Mouse (Mus musculus) embryo, embryonic 10 days (tissue): ENCODE results near the gene Dgat2.
A peak's percentile ranks its signal among the peaks of the same experiment; 100 is the strongest.

Experiments
- DNase-seq: peaks from one replicate; pipeline ENCODE4 v3.0.0-alpha.2; 2015; ENCODE audit warnings: low spot score

The Dgat2 gene

DNA sequence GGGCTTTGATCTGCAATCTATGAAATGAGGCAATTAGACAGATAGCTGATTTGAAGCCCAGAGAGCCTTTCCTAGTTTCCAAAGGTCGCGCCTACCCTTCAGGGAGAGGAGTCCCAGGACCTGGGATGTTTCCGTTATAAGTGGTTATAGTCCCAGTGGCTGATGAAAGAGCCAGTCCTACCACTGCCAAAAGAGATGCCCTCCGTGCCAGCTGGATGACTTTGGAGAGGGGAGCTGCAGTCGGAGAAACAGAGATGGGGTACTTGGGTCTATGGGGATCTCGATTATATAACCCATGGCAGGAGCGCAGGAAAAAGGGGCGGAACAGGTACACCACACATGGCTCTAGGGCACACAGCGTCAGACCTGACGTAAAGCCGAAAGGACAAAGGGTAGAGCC, 20.6 kb downstream of the Dgat2 start:
- no peak for DNase-seq

DNA sequence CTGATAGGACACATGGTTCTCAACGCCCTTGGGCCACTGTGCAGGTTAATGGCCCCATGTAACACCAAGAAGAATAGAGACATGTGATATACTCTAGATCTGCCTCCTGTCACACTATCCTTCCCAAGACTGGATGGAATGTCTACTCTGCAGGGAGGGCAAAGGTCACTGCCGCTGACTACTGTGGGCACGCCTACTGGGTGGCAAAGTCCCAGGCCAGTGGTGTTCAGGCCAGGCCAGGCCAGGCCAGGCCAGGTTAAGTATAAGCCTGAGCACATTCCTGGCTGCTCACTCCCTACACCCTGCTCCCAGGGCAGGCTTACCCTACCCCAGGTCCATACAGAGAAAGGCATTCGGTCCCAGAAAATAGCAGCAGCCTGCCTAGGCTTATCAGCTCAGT, 21.0 kb downstream of the Dgat2 start:
- DNase-seq = peak; percentile 78

- DNase-seq = no peak
These were observed 21.5 kb downstream of the Dgat2 start for GRCm38 (mm10) chr7:99160995-99161394.

DNA sequence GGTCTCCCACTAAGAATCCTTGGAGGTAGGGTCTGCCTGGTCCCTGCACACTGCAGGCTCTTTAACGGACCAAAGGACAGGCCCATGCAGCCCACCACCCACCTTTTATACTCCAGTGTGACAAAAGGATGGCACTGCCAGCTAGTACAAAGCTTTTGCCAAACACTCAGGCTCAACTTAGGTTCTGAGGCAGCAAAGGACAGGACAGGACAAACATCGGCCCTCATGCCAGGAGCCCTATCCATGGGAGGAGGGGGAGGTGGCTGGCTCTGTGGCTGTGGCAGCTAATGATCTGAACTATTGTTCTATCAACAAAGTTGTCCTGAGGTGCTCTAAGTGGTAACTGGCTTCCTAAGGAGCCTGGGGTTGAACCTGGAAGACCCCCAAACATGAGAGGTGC, 23.1 kb downstream of the Dgat2 start:
- DNase-seq = no peak

- no peak for DNase-seq
These were observed 23.6 kb downstream of the Dgat2 start for GRCm38 (mm10) chr7:99158904-99159303.

DNA sequence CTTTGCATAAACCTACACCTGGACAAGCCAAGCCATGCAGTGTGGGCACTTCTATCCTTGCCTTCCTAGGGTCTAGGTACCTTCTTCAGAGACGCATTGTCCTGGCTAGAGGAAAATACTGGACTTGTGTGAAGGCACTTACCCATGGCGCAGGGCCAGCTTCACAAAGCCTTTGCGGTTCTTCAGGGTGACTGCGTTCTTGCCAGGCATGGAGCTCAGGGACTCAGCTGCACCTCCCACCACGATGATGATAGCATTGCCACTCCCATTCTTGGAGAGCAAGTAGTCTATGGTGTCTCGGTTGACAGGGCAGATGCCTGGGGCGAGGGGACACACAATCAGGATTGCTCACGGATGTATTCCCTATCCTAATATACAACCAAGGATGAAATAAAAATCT, 24.5 kb downstream of the Dgat2 start:
- no peak for DNase-seq

- no peak for DNase-seq
These were observed 25.8 kb downstream of the Dgat2 start for GRCm38 (mm10) chr7:99156737-99157136.

- peak; percentile 82 for DNase-seq
These were observed 26.9 kb downstream of the Dgat2 start for GRCm38 (mm10) chr7:99155311-99156289.

DNA sequence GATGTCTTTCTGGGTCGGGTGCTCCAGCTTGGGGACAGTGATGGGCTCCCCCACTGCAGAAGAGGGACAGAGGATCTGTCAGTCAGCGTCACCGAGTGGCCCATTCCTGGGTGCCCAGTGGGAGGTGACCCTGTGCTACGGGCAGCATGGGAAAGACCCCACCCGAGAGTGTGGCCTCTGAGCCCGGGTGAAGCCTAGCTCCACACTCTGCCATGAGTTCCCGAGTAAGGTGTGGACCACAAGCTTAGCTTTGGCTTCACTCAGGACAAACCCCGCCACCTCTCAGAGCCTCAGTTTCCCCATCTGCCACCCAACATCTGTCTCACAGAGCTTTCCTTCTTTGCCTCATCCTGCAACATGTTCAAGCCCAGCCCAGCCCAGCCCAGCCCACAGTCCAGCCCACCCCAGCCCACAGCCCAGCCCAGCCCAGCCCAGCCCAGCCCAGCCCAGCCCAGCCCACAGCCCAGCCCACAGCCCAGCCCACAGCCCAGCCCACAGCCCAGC, 27.8 kb downstream of the Dgat2 start:
- DNase-seq = no peak

- DNase-seq = no peak
These were observed 28.8 kb downstream of the Dgat2 start for GRCm38 (mm10) chr7:99153686-99154202.

DNA sequence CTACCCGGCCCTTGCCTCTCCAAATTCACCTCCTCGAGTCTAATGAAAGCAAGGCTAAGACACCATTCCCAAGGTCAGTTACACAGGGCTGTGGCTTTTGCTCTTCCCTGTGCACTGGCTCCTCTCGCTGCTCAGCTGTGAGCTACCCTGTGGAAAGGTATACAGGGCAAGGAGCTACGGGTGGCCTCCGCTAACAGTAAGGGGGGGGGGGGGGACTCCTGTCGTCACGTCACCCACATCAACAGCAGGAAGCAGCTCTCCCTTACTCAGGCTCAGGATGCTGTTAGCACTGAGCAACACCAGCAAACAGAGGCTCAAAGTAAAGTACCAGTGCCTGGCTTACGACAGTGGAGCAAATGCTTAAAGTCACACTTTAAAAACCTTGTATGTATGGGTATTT, 29.8 kb downstream of the Dgat2 start:
- no peak for DNase-seq

DNA sequence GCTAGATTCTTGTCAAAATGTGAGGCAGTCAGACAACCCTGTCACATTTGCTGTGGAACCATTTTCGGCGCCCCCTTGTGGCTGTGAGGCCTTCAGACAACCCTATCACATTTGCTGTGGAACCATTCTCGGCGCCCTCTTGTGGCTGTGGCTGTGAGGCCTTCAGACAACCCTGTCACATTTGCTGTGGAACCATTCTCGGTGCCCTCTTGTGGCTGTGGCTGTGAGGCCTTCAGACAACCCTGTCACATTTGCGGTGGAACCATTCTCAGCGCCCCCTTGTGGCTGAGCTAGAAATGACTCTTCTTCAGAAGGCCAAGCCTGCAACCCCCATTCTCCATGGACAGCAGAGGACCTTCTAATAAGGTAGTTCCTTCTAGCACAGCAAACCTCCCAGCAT, 31.2 kb downstream of the Dgat2 start:
- peak; percentile 95 for DNase-seq

- DNase-seq = no peak
These were observed 33.5 kb downstream of the Dgat2 start for GRCm38 (mm10) chr7:99149017-99149416.

GRCm38 (mm10) chr7:99147494-99147893, 35.0 kb downstream of the Dgat2 start:
- DNase-seq = no peak

DNA sequence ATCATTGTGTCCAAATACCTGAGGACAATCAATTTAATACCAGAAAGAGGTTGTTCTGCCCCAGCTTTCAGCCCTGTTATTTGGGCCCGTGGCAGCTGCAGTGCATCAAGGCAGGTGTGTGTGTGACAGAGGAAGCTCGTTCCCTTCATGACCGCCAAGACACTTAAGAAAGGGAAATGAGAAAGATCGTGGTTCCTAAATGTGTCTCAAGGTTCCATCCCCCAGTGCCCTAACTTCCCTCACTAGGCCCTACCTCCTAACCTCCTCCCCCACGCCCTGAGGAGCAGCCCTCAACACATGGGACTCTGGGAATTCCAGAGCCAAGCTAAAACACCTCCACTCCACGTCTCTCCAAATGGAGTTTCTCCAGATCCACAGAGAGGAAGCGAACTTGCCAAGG, 35.6 kb downstream of the Dgat2 start:
- DNase-seq = no peak

GRCm38 (mm10) chr7:99146011-99146410, 36.5 kb downstream of the Dgat2 start:
- no peak for DNase-seq

DNA sequence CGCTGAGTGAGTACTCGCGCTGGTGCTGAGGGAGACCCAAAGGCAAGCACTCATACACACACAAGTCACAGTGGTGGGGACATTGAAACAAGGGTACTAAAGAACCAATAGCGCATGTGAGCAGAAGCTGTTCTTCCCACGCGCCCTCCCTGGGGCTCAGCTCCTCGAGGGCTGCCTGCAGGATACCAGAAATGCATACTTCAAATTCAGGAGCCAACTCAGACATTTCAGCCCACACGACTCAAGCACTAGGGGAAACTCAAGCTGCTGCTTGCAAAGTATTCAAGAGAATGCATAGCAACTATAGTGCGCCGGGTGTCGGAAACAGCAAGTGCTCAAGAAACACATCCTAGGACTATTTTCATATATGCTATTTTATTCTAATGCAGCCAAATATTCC, 37.9 kb downstream of the Dgat2 start:
- DNase-seq = no peak

GRCm38 (mm10) chr7:99143244-99143643, 39.3 kb downstream of the Dgat2 start:
- DNase-seq = no peak

- DNase-seq = no peak
These were observed 40.5 kb downstream of the Dgat2 start for GRCm38 (mm10) chr7:99141919-99142606.

DNA sequence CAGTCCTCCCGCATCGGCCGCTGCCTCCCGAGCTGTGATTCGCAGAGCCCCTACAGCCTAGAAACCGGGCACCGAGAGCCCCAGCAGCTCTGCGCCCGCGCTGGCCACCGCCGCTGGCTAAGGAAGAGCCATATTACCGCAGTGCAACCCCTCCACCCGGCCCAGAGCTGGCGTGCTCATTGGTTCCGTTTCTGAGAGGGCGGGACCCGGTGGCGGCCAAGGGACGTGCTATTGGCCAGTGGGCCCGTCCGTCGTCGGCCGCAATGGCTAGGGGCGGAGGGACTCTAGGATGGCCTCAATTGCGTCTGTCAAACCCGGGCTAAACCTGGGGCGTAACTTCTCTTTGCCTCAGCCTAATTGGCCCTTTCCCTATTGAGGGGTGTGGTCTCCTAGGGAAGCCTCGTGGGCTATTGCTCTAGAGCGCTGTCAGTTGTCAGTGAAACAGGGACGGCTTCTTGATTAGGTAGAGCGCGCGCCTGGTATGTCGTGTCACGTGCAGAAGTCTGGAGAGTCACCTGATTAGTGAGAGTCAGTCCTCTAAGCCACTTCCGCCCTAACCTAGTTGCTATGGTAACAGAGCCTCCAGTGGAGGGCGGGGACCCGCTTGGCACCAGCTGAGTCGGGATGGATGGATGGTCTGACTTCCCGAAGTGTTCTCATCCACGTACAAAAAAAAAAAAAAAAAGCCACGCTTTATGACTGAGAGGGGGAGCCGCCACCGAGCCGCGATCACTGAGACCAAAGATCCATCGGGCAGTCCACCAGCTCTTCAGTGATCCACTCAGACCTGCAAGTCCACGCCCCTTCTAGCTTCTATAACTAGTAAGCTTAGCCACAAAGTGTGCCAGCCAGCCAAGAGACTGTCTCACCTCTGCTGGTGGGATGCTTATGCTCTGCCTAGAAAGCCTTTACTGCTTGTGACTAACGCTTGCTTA, 41.3 kb downstream of the Dgat2 start, which contains the start of gene Uvrag:
Uvrag (minus strand) TSS at position 158 of the 935 bp plus-strand sequence.
- DNase-seq = peak; percentile 99

GRCm38 (mm10) chr7:99140511-99140910, 42.0 kb downstream of the Dgat2 start:
- peak; percentile 39 for DNase-seq
